Mouse (Mus musculus) CH12.LX (cell line): Measurements from ENCODE around the gene 1110012L19Rik. TPM values are rescaled to one million over a fixed set of nuclear protein-coding genes. Genes with fewer than 3 reads are reported as not detected.
"Not testable (repeated sequence)": the region's sequence is repeated elsewhere in the genome, so short reads cannot be mapped to it uniquely, and the experiment has no call there.

Source experiments
- DNase-seq: peaks from one replicate; pipeline ENCODE4 v3.0.0-alpha.2; 2013; ENCODE audit errors: extremely low read depth
- H3K27ac ChIP-seq: 2 replicates; pipeline ENCODE4 v1.5.1; 2012; ENCODE audit warnings: low read depth, mild to moderate bottlenecking, control low read depth, moderate library complexity; ENCODE audit not compliant: insufficient read depth
- H3K27me3 ChIP-seq: replicated peaks from 2 replicates; pipeline ENCODE3; 2012; ENCODE audit warnings: inconsistent platforms
- H3K36me3 ChIP-seq, 2 experiments: replicated peaks in 1 of 2; 2 replicates each; pipeline versions ENCODE3 to v1.6.1; 2012; ENCODE audit warnings: inconsistent platforms in 1 of 2, low read length in 1 of 2, mild to moderate bottlenecking in 1 of 2, mixed read lengths in 1 of 2, moderate library complexity in 1 of 2; ENCODE audit not compliant: control insufficient read depth in 1 of 2, insufficient read depth in 1 of 2
- H3K4me1 ChIP-seq, 2 experiments: 2 replicates each; pipeline ENCODE4 v1.6.1; 2012; ENCODE audit warnings: inconsistent platforms in 1 of 2, moderate library complexity in 1 of 2; ENCODE audit not compliant: insufficient read depth in 2 of 2, control insufficient read depth in 1 of 2
- H3K4me2 ChIP-seq: 2 replicates; pipeline ENCODE4 v1.6.1; 2012; ENCODE audit warnings: low read depth, mild to moderate bottlenecking, control low read depth; ENCODE audit not compliant: poor library complexity, insufficient read depth, severe bottlenecking
- H3K4me3 ChIP-seq, 3 experiments: fragments of 150-350 bp in 1 of 3; sonication (generic) in 1 of 3; replicated peaks in 1 of 3; 2 replicates each; pipeline versions ENCODE3 to v1.5.1; 2011 to 2012; ENCODE audit warnings: low read depth in 2 of 3, low read length in 2 of 3, mild to moderate bottlenecking in 2 of 3, moderate library complexity in 2 of 3, control low read depth in 1 of 3, improper control_type of control experiment in 1 of 3, inconsistent platforms in 1 of 3, mixed read lengths in 1 of 3; ENCODE audit not compliant: poor library complexity in 1 of 3
- H3K79me2 ChIP-seq: replicated peaks from 2 replicates; pipeline ENCODE4 v1.6.1; 2012; ENCODE audit warnings: mild to moderate bottlenecking, moderate library complexity; ENCODE audit not compliant: control insufficient read depth, poor library complexity, insufficient read depth, severe bottlenecking; ENCODE audit errors: extremely low read depth
- H3K9ac ChIP-seq: 2 replicates; pipeline ENCODE4 v1.6.1; 2012; ENCODE audit warnings: low read depth, mild to moderate bottlenecking, control low read depth, moderate library complexity; ENCODE audit not compliant: insufficient read depth
- H3K9me3 ChIP-seq: replicated peaks from 2 replicates; pipeline ENCODE3; 2012; ENCODE audit warnings: low read length, inconsistent platforms, mixed read lengths
- E2F4 ChIP-seq: IDR thresholded peaks from 2 replicates; pipeline ENCODE4 v1.6.1; 2011; ENCODE audit warnings: low read depth, low read length, improper control_type of control experiment; ENCODE audit not compliant: insufficient replicate concordance
- ELF1 ChIP-seq: IDR thresholded peaks from 2 replicates; pipeline ENCODE4 v1.6.1; 2014; ENCODE audit warnings: low read depth, mild to moderate bottlenecking, inconsistent platforms, low read length, improper control_type of control experiment
- EP300 ChIP-seq: IDR thresholded peaks from 2 replicates; pipeline ENCODE4 v1.6.1; 2011; ENCODE audit warnings: low read length, improper control_type of control experiment
- GABPA ChIP-seq: IDR thresholded peaks from 2 replicates; pipeline ENCODE4 v1.6.1; 2012; ENCODE audit warnings: low read depth, low read length, improper control_type of control experiment, inconsistent platforms; ENCODE audit not compliant: insufficient replicate concordance
- HCFC1 ChIP-seq: IDR thresholded peaks from 2 replicates; pipeline ENCODE4 v1.6.1; 2012; ENCODE audit warnings: low read depth, mild to moderate bottlenecking, inconsistent platforms, low read length, improper control_type of control experiment
- JUN ChIP-seq: IDR thresholded peaks from 2 replicates; pipeline ENCODE4 v1.6.1; 2011; ENCODE audit warnings: low read depth, mild to moderate bottlenecking, low read length, improper control_type of control experiment, moderate library complexity; ENCODE audit not compliant: insufficient read depth
- JUND ChIP-seq: conservative IDR thresholded peaks from 2 replicates; pipeline ENCODE4 v1.6.1; 2011; ENCODE audit warnings: low read depth, low read length, improper control_type of control experiment
- MAFK ChIP-seq: IDR thresholded peaks from 2 replicates; pipeline ENCODE4 v1.6.1; 2011; ENCODE audit warnings: low read length, improper control_type of control experiment; ENCODE audit not compliant: insufficient replicate concordance
- MAX ChIP-seq: IDR thresholded peaks from 2 replicates; pipeline ENCODE4 v1.6.1; 2011; ENCODE audit warnings: low read length, improper control_type of control experiment
- MAZ ChIP-seq: IDR thresholded peaks from 2 replicates; pipeline ENCODE4 v1.6.1; 2012; ENCODE audit warnings: low read depth, mild to moderate bottlenecking, inconsistent platforms, low read length, improper control_type of control experiment, moderate library complexity
- MEF2A ChIP-seq: IDR thresholded peaks from 2 replicates; pipeline ENCODE4 v1.6.1; 2014; ENCODE audit warnings: low read depth, mild to moderate bottlenecking, inconsistent platforms, low read length, improper control_type of control experiment, borderline replicate concordance
- POLR2A ChIP-seq: IDR thresholded peaks from 2 replicates; pipeline ENCODE4 v1.6.1; 2011; ENCODE audit warnings: low read depth, mild to moderate bottlenecking, improper control_type of control experiment, low read length
- POLR2AphosphoS2 ChIP-seq: IDR thresholded peaks from 2 replicates; pipeline ENCODE4 v1.6.1; 2011; ENCODE audit warnings: low read depth, low read length, improper control_type of control experiment
- SMC3 ChIP-seq: IDR thresholded peaks from 2 replicates; pipeline ENCODE4 v1.6.1; 2011; ENCODE audit warnings: low read depth, low read length, improper control_type of control experiment
- TBP ChIP-seq: conservative IDR thresholded peaks from 2 replicates; pipeline ENCODE4 v1.6.1; 2011; ENCODE audit warnings: low read depth, low read length, improper control_type of control experiment
- TCF12 ChIP-seq: IDR thresholded peaks from 2 replicates; pipeline ENCODE4 v1.6.1; 2014; ENCODE audit warnings: low read depth, mild to moderate bottlenecking, inconsistent platforms, low read length, improper control_type of control experiment
- ZC3H11A ChIP-seq: IDR thresholded peaks from 2 replicates; pipeline ENCODE4 v1.6.1; 2012; ENCODE audit warnings: low read depth, mild to moderate bottlenecking, inconsistent platforms, low read length, improper control_type of control experiment
- dilution Hi-C: fragments of 300-500 bp; cut with MboI; formaldehyde crosslinking; loops from 2 replicates; pipeline ENCODE4 v1.14.3; 2020; ENCODE audit warnings: low sequenced_read_pairs; ENCODE audit not compliant: extremely low pct_unique_long_range_greater_than_20kb, extremely low pct_ligation_motif_present
- in situ Hi-C: fragments of 300-500 bp; cut with MboI; formaldehyde crosslinking; loops from 3 replicates; pipeline ENCODE4 v1.14.3; 2019; ENCODE audit warnings: low sequenced_read_pairs, low pct_ligation_motif_present, low pct_unique_long_range_greater_than_20kb, mixed read lengths
- polyA plus RNA-seq: library from polyadenylated mRNA; unstranded; fragments of >175 nt; gene quantifications from 2 replicates; pipeline ENCODE4 v1.2.1, GENCODE M21; 2012; ENCODE audit warnings: low read depth; ENCODE audit not compliant: insufficient read length
- total RNA-seq, 2 experiments: library from RNA; depleted of rRNA; stranded (reverse); fragments of 300-350 nt in 1 of 2; fragments of >200 nt in 1 of 2; gene quantifications; 2 replicates each; pipeline ENCODE4 v1.2.3; 2012 to 2014

1110012L19Rik gene
- total and polyA plus RNA-seq, 3 experiments, result 15.6 to 26.9 (median 16.1) TPM

GRCm38 (mm10) chrX:70374469-70375110 lies 11.1 kb upstream of the 1110012L19Rik start:
- H3K4me1 ChIP-seq, DNase-seq, H3K27me3 ChIP-seq, H3K9ac ChIP-seq, H3K36me3 ChIP-seq, H3K4me3 ChIP-seq, H3K4me2 ChIP-seq, H3K79me2 ChIP-seq, H3K9me3 ChIP-seq, H3K27ac ChIP-seq, dilution Hi-C loops: not testable (repeated sequence)
- in situ Hi-C loops, result loop anchor here (25.0 kb wide), 2 partner anchors 88 to 188 kb away; no protein-coding TSS in a partner anchor

- Histone ChIP-seq H3K4me1 (peaks cover 0 to 10% of the 10 kb centered on the region in 2 experiments; a peak in 1 of 4 replicates), H3K79me2 (no peaks in the 10 kb centered on the region), H3K4me2 (peak overlapping the region; percentile 55), H3K36me3 (peaks cover 0 to 14% of the 10 kb centered on the region in 2 experiments), H3K27me3 (no peaks in the 10 kb centered on the region), H3K4me3 (peak overlapping the region; percentile 58 to 76 (median 65)), H3K9me3 (no peaks in the 10 kb centered on the region), H3K9ac (0 out of 2 replicates have a peak overlapping the region, but pooled peaks have one; percentile 48), H3K27ac (no peak overlapping the region)
- in situ Hi-C loops (no loop called here), dilution Hi-C loops (no loop called here)
- no peak for DNase-seq
- TF ChIP-seq TCF12, result no peak
- TF ChIP-seq MAFK, result no peak
- no peak for TF ChIP-seq POLR2A
- TF ChIP-seq JUND, result no peak
- TF ChIP-seq JUN, result no peak
- no peak for TF ChIP-seq POLR2AphosphoS2
- no peak for TF ChIP-seq MAX
- TF ChIP-seq ZC3H11A, result no peak
- no peak for TF ChIP-seq GABPA
- TF ChIP-seq MEF2A, result no peak
- no peak for TF ChIP-seq SMC3
- TF ChIP-seq E2F4, result no peak
- TF ChIP-seq TBP, result no peak
- no peak for TF ChIP-seq MAZ
- TF ChIP-seq HCFC1, result no peak
- no peak for TF ChIP-seq EP300
- TF ChIP-seq ELF1, result no peak
Measured at GRCm38 (mm10) chrX:70384917-70385275, 781 bp upstream of the 1110012L19Rik start.
